Mouse (Mus musculus) forebrain, embryonic 15.5 days (tissue): ENCODE results near the gene Unc13b. TPM values are rescaled to one million over a fixed set of nuclear protein-coding genes. Genes with fewer than 3 reads are reported as not detected.

Experiments
- ATAC-seq: fragments of 200-750 bp; cut with Nextera tagmentation; replicated peaks from 2 replicates; pipeline ENCODE4 v1.8.0; 2017; ENCODE audit warnings: mild to moderate bottlenecking, moderate TSS enrichment, moderate library complexity
- H3K27ac ChIP-seq: fragments of 300-500 bp; sonication (generic); replicated peaks from 2 replicates; pipeline ENCODE4 v1.5.1; 2015; ENCODE audit warnings: mild to moderate bottlenecking, inconsistent platforms
- H3K27me3 ChIP-seq: fragments of 300-500 bp; sonication (generic); 2 replicates; pipeline ENCODE4 v1.6.1; 2015; ENCODE audit warnings: inconsistent platforms
- H3K36me3 ChIP-seq: fragments of 300-500 bp; sonication (generic); 2 replicates; pipeline ENCODE4 v1.6.1; 2015; ENCODE audit warnings: mild to moderate bottlenecking, inconsistent platforms
- H3K4me1 ChIP-seq: fragments of 300-500 bp; sonication (generic); 2 replicates; pipeline ENCODE4 v1.6.1; 2015; ENCODE audit warnings: inconsistent platforms
- H3K4me2 ChIP-seq: fragments of 300-500 bp; sonication (generic); replicated peaks from 2 replicates; pipeline ENCODE4 v1.6.1; 2015; ENCODE audit warnings: mild to moderate bottlenecking, inconsistent platforms
- H3K4me3 ChIP-seq: fragments of 300-500 bp; sonication (generic); 2 replicates; pipeline ENCODE4 v1.5.1; 2015; ENCODE audit warnings: mild to moderate bottlenecking, inconsistent platforms
- H3K9ac ChIP-seq: fragments of 300-500 bp; sonication (generic); replicated peaks from 2 replicates; pipeline ENCODE4 v1.6.1; 2015; ENCODE audit warnings: mild to moderate bottlenecking, inconsistent platforms
- H3K9me3 ChIP-seq: fragments of 300-500 bp; sonication (generic); 2 replicates; pipeline ENCODE4 v1.6.1; 2016; ENCODE audit warnings: inconsistent platforms
- whole genome bisulfite sequencing: fragments of 180-500 bp; shearing (Covaris S2); methylation state at CpG from one replicate; pipeline ENCODE4 v1.1.7; 2015; ENCODE audit warnings: mixed read lengths; 5-methylcytosine and 5-hydroxymethylcytosine counted together
- polyA plus RNA-seq: library from polyadenylated mRNA; unstranded; fragments of >200 nt; fragmentation: Nextera tagmentation; extraction: Ambion mirVana; gene quantifications from 2 replicates; pipeline ENCODE4 v1.2.1, GENCODE M21; 2015

Gene Unc13b
- polyA plus RNA-seq, 1 experiment from 2014 or later = 18.7 TPM

GRCm38 (mm10) chr4:43039609-43040008 is 19.1 kb upstream of the Unc13b start:
- H3K36me3 ChIP-seq = peaks cover 22% of the 10 kb centered on the region
- H3K27me3 ChIP-seq = no peaks in the 10 kb centered on the region
- ATAC-seq = no peak; the same call in 1 of the 2 replicates
- peak overlapping the region; percentile 62 for H3K9ac ChIP-seq
- H3K4me3 ChIP-seq = peak overlapping the region; percentile 81
- H3K4me2 ChIP-seq = peak overlapping the region; percentile 71
- H3K4me1 ChIP-seq = peaks cover 49% of the 10 kb centered on the region
- 2% methylated on average over 11 of the region's 11 CpGs for WGBS
- H3K27ac ChIP-seq = peak overlapping the region; percentile 78
- H3K9me3 ChIP-seq = no peaks in the 10 kb centered on the region

GRCm38 (mm10) chr4:43040114-43040572 is 18.6 kb upstream of the Unc13b start:
- H3K4me3 ChIP-seq = peak overlapping the region; percentile 81
- no peaks in the 10 kb centered on the region for H3K27me3 ChIP-seq
- ATAC-seq = peak; percentile 97
- H3K27ac ChIP-seq = peak overlapping the region; percentile 78
- WGBS = under 1% methylated on average over 25 of the region's 25 CpGs
- no peaks in the 10 kb centered on the region for H3K9me3 ChIP-seq
- peak overlapping the region; percentile 62 for H3K9ac ChIP-seq
- H3K4me1 ChIP-seq = peaks cover 54% of the 10 kb centered on the region
- peaks cover 17% of the 10 kb centered on the region for H3K36me3 ChIP-seq
- H3K4me2 ChIP-seq = peak overlapping the region; percentile 71

GRCm38 (mm10) chr4:43040881-43041547 is 17.7 kb upstream of the Unc13b start:
- H3K4me1 ChIP-seq = peaks cover 55% of the 10 kb centered on the region
- no peak overlapping the region for H3K9ac ChIP-seq
- no peaks in the 10 kb centered on the region for H3K9me3 ChIP-seq
- H3K27ac ChIP-seq = peak overlapping the region; percentile 35
- 69% methylated on average over 9 of the region's 9 CpGs for WGBS
- no peaks in the 10 kb centered on the region for H3K27me3 ChIP-seq
- peaks cover 8% of the 10 kb centered on the region for H3K36me3 ChIP-seq
- ATAC-seq = no peak
- no peak overlapping the region for H3K4me3 ChIP-seq
- H3K4me2 ChIP-seq = no peak overlapping the region

GRCm38 (mm10) chr4:43043644-43044357 is 15.0 kb upstream of the Unc13b start:
- Histone ChIP-seq H3K9me3 (no peaks in the 10 kb centered on the region), H3K9ac (peak overlapping the region; percentile 55), H3K4me2 (peak overlapping the region; percentile 81), H3K27ac (peak overlapping the region; percentile 93), H3K4me3 (peak overlapping the region; percentile 71), H3K36me3 (no peaks in the 10 kb centered on the region), H3K4me1 (peaks cover 48% of the 10 kb centered on the region), H3K27me3 (no peaks in the 10 kb centered on the region)
- peak; percentile 53 for ATAC-seq
- whole genome bisulfite sequencing = 5% methylated on average over 7 of the region's 7 CpGs

- no peak for ATAC-seq
- WGBS = 3% methylated on average over 4 of the region's 4 CpGs
- peak overlapping the region; percentile 93 for H3K27ac ChIP-seq
Observed at GRCm38 (mm10) chr4:43044673-43045072, 14.1 kb upstream of the Unc13b start.

GRCm38 (mm10) chr4:43045285-43045658 is 13.5 kb upstream of the Unc13b start:
- WGBS = 2% methylated on average over 13 of the region's 13 CpGs
- Histone ChIP-seq H3K27ac (peak overlapping the region; percentile 93), H3K9me3 (no peaks in the 10 kb centered on the region), H3K36me3 (no peaks in the 10 kb centered on the region), H3K27me3 (no peaks in the 10 kb centered on the region), H3K4me1 (peaks cover 39% of the 10 kb centered on the region), H3K9ac (peak overlapping the region; percentile 55), H3K4me3 (peak overlapping the region; percentile 71), H3K4me2 (peak overlapping the region; percentile 81)
- peak; percentile 8 for ATAC-seq

More at GRCm38 (mm10) chr4:43044673-43045072, 14.1 kb upstream of the Unc13b start:
- Histone ChIP-seq H3K36me3 (no peaks in the 10 kb centered on the region), H3K4me3 (peak overlapping the region; percentile 71), H3K4me1 (peaks cover 40% of the 10 kb centered on the region), H3K4me2 (peak overlapping the region; percentile 81), H3K9ac (peak overlapping the region; percentile 55), H3K27me3 (no peaks in the 10 kb centered on the region), H3K9me3 (no peaks in the 10 kb centered on the region)

- Histone ChIP-seq H3K4me3 (peak within 1 kb of the TSS; percentile 71), H3K9ac (peak within 1 kb of the TSS; percentile 66), H3K4me1 (peaks cover 35% of the 10 kb centered on the region), H3K36me3 (no peaks in the 10 kb centered on the region), H3K27ac (peak within 1 kb of the TSS; percentile 93), H3K9me3 (no peaks in the 10 kb centered on the region), H3K27me3 (no peaks in the 10 kb centered on the region), H3K4me2 (peak within 1 kb of the TSS; percentile 81)
- ATAC-seq = peak; percentile 86
- WGBS = 0% methylated on average over 33 of the region's 33 CpGs
Observed at GRCm38 (mm10) chr4:43045659-43046302, 13.0 kb upstream of the Unc13b start, which contains the start of gene Fam214b. Gene Fam214b, minus strand, starts transcription at chr4:43046220.

- 61% methylated on average over 5 of the region's 5 CpGs for WGBS
- ATAC-seq = no peak
- H3K36me3 ChIP-seq = no peaks in the 10 kb centered on the region
- no peak overlapping the region for H3K27ac ChIP-seq
- no peaks in the 10 kb centered on the region for H3K9me3 ChIP-seq
- H3K4me3 ChIP-seq = 0 out of 2 replicates have a peak overlapping the region, but pooled peaks have one; percentile 8
- no peak overlapping the region for H3K9ac ChIP-seq
- peak overlapping the region; percentile 81; the same call in 1 of the 2 replicates for H3K4me2 ChIP-seq
- H3K4me1 ChIP-seq = peaks cover 34% of the 10 kb centered on the region
- no peaks in the 10 kb centered on the region for H3K27me3 ChIP-seq
Observed at GRCm38 (mm10) chr4:43046607-43047006, 12.1 kb upstream of the Unc13b start.

- no peak for ATAC-seq
- no peak overlapping the region; the same call in 1 of the 2 replicates for H3K4me3 ChIP-seq
- H3K9ac ChIP-seq = no peak overlapping the region
- WGBS = 7% methylated on average over 5 of the region's 5 CpGs
- 0 out of 2 replicates have a peak overlapping the region, but pooled peaks have one; percentile 5 for H3K27ac ChIP-seq
- H3K36me3 ChIP-seq = no peaks in the 10 kb centered on the region
- H3K4me1 ChIP-seq = peaks cover 34% of the 10 kb centered on the region
- H3K27me3 ChIP-seq = no peaks in the 10 kb centered on the region
- peak overlapping the region; percentile 81 for H3K4me2 ChIP-seq
- H3K9me3 ChIP-seq = no peaks in the 10 kb centered on the region
Observed at GRCm38 (mm10) chr4:43047231-43047630, 11.5 kb upstream of the Unc13b start.

- H3K4me3 ChIP-seq = no peak overlapping the region
- 14% methylated on average over 4 of the region's 4 CpGs for WGBS
- H3K4me2 ChIP-seq = no peak overlapping the region
- no peaks in the 10 kb centered on the region for H3K27me3 ChIP-seq
- H3K27ac ChIP-seq = no peak overlapping the region
- no peak overlapping the region for H3K9ac ChIP-seq
- 0 out of 2 replicates have a peak, but pooled peaks cover under 1% of the 10 kb centered on the region for H3K4me1 ChIP-seq
- ATAC-seq = no peak
- H3K36me3 ChIP-seq = no peaks in the 10 kb centered on the region
- no peaks in the 10 kb centered on the region for H3K9me3 ChIP-seq
Observed at GRCm38 (mm10) chr4:43052627-43053026, 6.1 kb upstream of the Unc13b start.

GRCm38 (mm10) chr4:43057654-43058053 is 1.1 kb upstream of the Unc13b start:
- ATAC-seq = no peak
- Histone ChIP-seq H3K27me3 (no peaks in the 10 kb centered on the region), H3K9me3 (no peaks in the 10 kb centered on the region), H3K27ac (no peak overlapping the region), H3K4me2 (no peak overlapping the region), H3K4me1 (peaks cover 21% of the 10 kb centered on the region; the same call in 1 of the 2 replicates), H3K36me3 (no peaks in the 10 kb centered on the region), H3K4me3 (no peak overlapping the region), H3K9ac (no peak overlapping the region)
- WGBS = 91% methylated on average over 5 of the region's 5 CpGs

- Histone ChIP-seq H3K27ac (peak overlapping the region; percentile 88), H3K9ac (peak overlapping the region; percentile 33), H3K36me3 (no peaks in the 10 kb centered on the region), H3K4me1 (peaks cover 21% of the 10 kb centered on the region; the same call in 1 of the 2 replicates), H3K9me3 (no peaks in the 10 kb centered on the region), H3K4me2 (peak overlapping the region; percentile 69), H3K27me3 (no peaks in the 10 kb centered on the region), H3K4me3 (peak overlapping the region; percentile 68)
- ATAC-seq = peak; percentile 47; the same call in 1 of the 2 replicates
- WGBS = 12% methylated on average over 8 of the region's 8 CpGs
Observed at GRCm38 (mm10) chr4:43058392-43058752, 381 bp upstream of the Unc13b start.
